Comparison of ENCODE assay signal across 9 mouse cellular contexts in the genomic region with DNA sequence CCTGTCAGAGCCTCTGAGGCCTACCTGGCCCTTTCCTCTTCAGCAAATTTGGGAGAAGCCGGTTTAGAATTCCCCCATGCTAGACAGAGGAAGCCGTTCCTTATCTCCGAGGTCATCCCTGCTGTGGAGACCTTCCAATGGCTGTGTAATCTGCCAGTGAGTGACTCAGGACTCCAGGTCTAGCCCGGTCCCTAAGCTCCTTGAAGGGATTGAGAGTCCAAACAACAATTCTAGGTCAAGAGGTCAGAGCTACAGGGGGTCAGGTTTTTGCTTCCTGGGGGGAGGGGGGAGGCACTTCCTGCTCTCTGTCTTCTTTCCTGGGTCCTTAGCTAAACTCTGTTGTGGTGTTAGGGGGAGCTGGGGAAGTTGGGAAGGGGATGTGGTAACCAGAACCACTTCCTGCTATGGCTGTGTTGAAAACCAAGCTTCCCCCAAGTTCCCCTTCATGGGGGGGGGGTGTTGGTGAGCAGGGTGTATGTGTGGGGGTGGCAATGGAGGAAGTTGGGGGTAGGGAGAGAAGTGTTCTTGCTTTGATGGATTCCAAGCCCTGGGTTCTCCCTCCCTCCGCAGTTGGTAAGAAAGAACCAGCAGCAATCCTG. TPM values are rescaled to one million over a fixed set of nuclear protein-coding genes. Genes with fewer than 3 reads are reported as not detected.
DNase-seq lines count a peak whose midpoint lies in the region; ATAC-seq and TF ChIP-seq lines count a peak whose summit lies in the region.
"Had no signal": no experiment of that assay in that cellular context is flagged by ENCODE, and none has a peak within 500 bp of the region (broad histone marks: within the 10 kb centered on the region; RNA-seq: fewer than 3 reads in every experiment).

No protein-coding gene starts in this region.

- TF ChIP-seq CTCF in G1E (IDR thresholded peaks at IDR 0.05; ENCODE audit: low read depth, low read length), result no peak
- TF ChIP-seq CTCF in cerebellum, adult 2 months (IDR thresholded peaks at IDR 0.05; ENCODE audit: borderline replicate concordance, insufficient read depth, low read depth, low read length), result no peak

- no peaks in the 10 kb centered on the region for H3K9me3 ChIP-seq in heart, embryonic 10.5 days
- no peaks in the 10 kb centered on the region for H3K9me3 ChIP-seq in heart, embryonic 11.5 days (replicated peaks; ENCODE audit: control insufficient read depth, low read length)
- H3K9me3 ChIP-seq in G1E (replicated peaks), result no peaks in the 10 kb centered on the region
- no peaks in the 10 kb centered on the region for H3K9me3 ChIP-seq in liver, embryonic 15.5 days (replicated peaks)
- no peaks in the 10 kb centered on the region for H3K9me3 ChIP-seq in hindbrain, embryonic 14.5 days (ENCODE audit: control insufficient read depth, low read length)
- H3K9me3 ChIP-seq in hindbrain, embryonic 13.5 days, result no peaks in the 10 kb centered on the region

- DNase-seq in heart, embryonic 10.5 days (ENCODE audit: low spot score), result no peak
- DNase-seq in G1E (ENCODE audit: low spot score), result peak; percentile 34
- DNase-seq in thymus, postnatal 0 days (ENCODE audit: low spot score), result peak; percentile 79
- DNase-seq in hindbrain, embryonic 14.5 days (ENCODE audit: low spot score), result no peak
- no peak for DNase-seq in cerebellum, adult 2 months
- DNase-seq: lung, embryonic 14.5 days had no signal

- H3K27me3 ChIP-seq in heart, embryonic 10.5 days (ENCODE audit: insufficient read depth, poor library complexity, severe bottlenecking), result peaks cover 62% of the 10 kb centered on the region
- H3K27me3 ChIP-seq in heart, embryonic 11.5 days (ENCODE audit: control insufficient read depth, insufficient read depth, low read length), result peaks cover 34% of the 10 kb centered on the region
- peaks cover 15% of the 10 kb centered on the region for H3K27me3 ChIP-seq in G1E (ENCODE audit: insufficient read depth, low read length)
- peaks cover 84% of the 10 kb centered on the region for H3K27me3 ChIP-seq in liver, embryonic 15.5 days
- peaks cover 6% of the 10 kb centered on the region for H3K27me3 ChIP-seq in hindbrain, embryonic 14.5 days (ENCODE audit: control insufficient read depth, insufficient read depth, low read length)
- H3K27me3 ChIP-seq in hindbrain, embryonic 13.5 days, result peaks cover 71% of the 10 kb centered on the region
- H3K27me3 ChIP-seq in cerebellum, adult 2 months (ENCODE audit: control insufficient read depth, insufficient read depth, low read length), result no peaks in the 10 kb centered on the region

- H3K4me3 ChIP-seq in heart, embryonic 10.5 days, result no peak overlapping the region
- no peak overlapping the region for H3K4me3 ChIP-seq in heart, embryonic 11.5 days (ENCODE audit: low read depth, low read length)
- H3K4me3 ChIP-seq in G1E (ENCODE audit: low read depth, low read length), result no peak overlapping the region
- no peak overlapping the region for H3K4me3 ChIP-seq in liver, embryonic 15.5 days (replicated peaks)
- H3K4me3 ChIP-seq in hindbrain, embryonic 14.5 days (replicated peaks; ENCODE audit: low read length), result no peak overlapping the region
- H3K4me3 ChIP-seq in hindbrain, embryonic 13.5 days, result no peak overlapping the region
- no peak overlapping the region for H3K4me3 ChIP-seq in cerebellum, adult 2 months (replicated peaks; ENCODE audit: insufficient read depth, low read depth, low read length)

- H3K4me2 ChIP-seq in heart, embryonic 11.5 days, result no peak overlapping the region
- 0 out of 2 replicates have a peak overlapping the region, but pooled peaks have one; percentile 1 for H3K4me2 ChIP-seq in liver, embryonic 15.5 days
- no peak overlapping the region for H3K4me2 ChIP-seq in hindbrain, embryonic 14.5 days (replicated peaks)
- H3K4me2 ChIP-seq in hindbrain, embryonic 13.5 days, result no peak overlapping the region
- H3K4me2 ChIP-seq: lung, embryonic 14.5 days had no signal

- no peak for TF ChIP-seq POLR2A in cerebellum, adult 2 months (IDR thresholded peaks at IDR 0.05; ENCODE audit: borderline replicate concordance, insufficient read depth, low read length)

- WGBS in heart, embryonic 10.5 days, result 12% methylated on average over 5 of the region's 5 CpGs
- whole genome bisulfite sequencing in heart, embryonic 11.5 days (ENCODE audit: insufficient replicate concordance), result 9% methylated on average over 5 of the region's 5 CpGs
- under 1% methylated on average over 5 of the region's 5 CpGs for WGBS in liver, embryonic 15.5 days (ENCODE audit: insufficient replicate concordance)
- 25% methylated on average over 5 of the region's 5 CpGs for WGBS in hindbrain, embryonic 14.5 days
- WGBS in hindbrain, embryonic 13.5 days, result 20% methylated on average over 5 of the region's 5 CpGs
- 48% methylated on average over 5 of the region's 5 CpGs for WGBS in cerebellum, adult 2 months

- H3K4me1 ChIP-seq in heart, embryonic 10.5 days, result peaks cover 37% of the 10 kb centered on the region
- peaks cover 9% of the 10 kb centered on the region; the same call in 1 of the 2 replicates for H3K4me1 ChIP-seq in heart, embryonic 11.5 days (ENCODE audit: control insufficient read depth, insufficient read depth, low read length)
- peaks cover 20% of the 10 kb centered on the region for H3K4me1 ChIP-seq in G1E (ENCODE audit: insufficient read depth, low read depth, low read length)
- peaks cover 16% of the 10 kb centered on the region for H3K4me1 ChIP-seq in liver, embryonic 15.5 days (replicated peaks)
- H3K4me1 ChIP-seq in hindbrain, embryonic 14.5 days (replicated peaks; ENCODE audit: control insufficient read depth, insufficient read depth, low read length), result peaks cover 21% of the 10 kb centered on the region; the same call in 1 of the 2 replicates
- peaks cover 28% of the 10 kb centered on the region for H3K4me1 ChIP-seq in hindbrain, embryonic 13.5 days (replicated peaks)
- H3K4me1 ChIP-seq in cerebellum, adult 2 months (ENCODE audit: control insufficient read depth, insufficient read depth, low read length), result peaks cover 11% of the 10 kb centered on the region; the same call in 1 of the 2 replicates

- no peak overlapping the region for H3K9ac ChIP-seq in heart, embryonic 11.5 days (ENCODE audit: low read depth, low read length)
- H3K9ac ChIP-seq in liver, embryonic 15.5 days, result no peak overlapping the region
- H3K9ac ChIP-seq in hindbrain, embryonic 14.5 days, result no peak overlapping the region
- H3K9ac ChIP-seq in hindbrain, embryonic 13.5 days, result no peak overlapping the region
- H3K9ac ChIP-seq: lung, embryonic 14.5 days had no signal

- no peaks in the 10 kb centered on the region for H3K36me3 ChIP-seq in heart, embryonic 10.5 days
- no peaks in the 10 kb centered on the region for H3K36me3 ChIP-seq in heart, embryonic 11.5 days (ENCODE audit: control insufficient read depth, insufficient read depth, low read length)
- no peaks in the 10 kb centered on the region for H3K36me3 ChIP-seq in G1E (replicated peaks)
- no peaks in the 10 kb centered on the region for H3K36me3 ChIP-seq in liver, embryonic 15.5 days (replicated peaks)
- no peaks in the 10 kb centered on the region for H3K36me3 ChIP-seq in hindbrain, embryonic 14.5 days (replicated peaks; ENCODE audit: control insufficient read depth, insufficient read depth)
- H3K36me3 ChIP-seq in hindbrain, embryonic 13.5 days, result no peaks in the 10 kb centered on the region

- ATAC-seq in heart, embryonic 11.5 days (replicated peaks; ENCODE audit: insufficient number of reproducible peaks, low FRiP score, low TSS enrichment), result no peak
- ATAC-seq in G1E (ENCODE audit: extremely low read depth, insufficient number of reproducible peaks, low FRiP score, poor library complexity, severe bottlenecking), result peak; percentile 40; the same call in 1 of the 2 replicates
- ATAC-seq in liver, embryonic 15.5 days (ENCODE audit: insufficient read depth), result peak; percentile 31
- no peak for ATAC-seq in hindbrain, embryonic 14.5 days (ENCODE audit: low FRiP score)
- no peak for ATAC-seq in hindbrain, embryonic 13.5 days (ENCODE audit: low FRiP score)

- peak overlapping the region; percentile 43; the same call in 1 of the 2 replicates for H3K27ac ChIP-seq in heart, embryonic 10.5 days
- H3K27ac ChIP-seq in heart, embryonic 11.5 days (ENCODE audit: low read depth, low read length), result no peak overlapping the region
- no peak overlapping the region for H3K27ac ChIP-seq in liver, embryonic 15.5 days (replicated peaks)
- H3K27ac ChIP-seq in hindbrain, embryonic 14.5 days, result no peak overlapping the region
- no peak overlapping the region for H3K27ac ChIP-seq in hindbrain, embryonic 13.5 days
- no peak overlapping the region for H3K27ac ChIP-seq in cerebellum, adult 2 months (ENCODE audit: insufficient read depth, low read length)

RNA-seq across cellular contexts. Expression of gene Mmp9, which starts 2.2 kb away (rescaled TPM):
- 0.53 and 1.1 TPM in 2 replicates for polyA plus RNA-seq in heart, embryonic 10.5 days (2016; fragmentation: Nextera tagmentation; extraction: Ambion mirVana)
- 0.16 and 0.46 TPM in 2 replicates for polyA plus RNA-seq in heart, embryonic 11.5 days (2014; fragmentation: Nextera tagmentation; extraction: Ambion mirVana)
- not detected in 2 replicates for total RNA-seq in G1E (2014; fragmentation: Nextera tagmentation)
- total RNA-seq in G1E (2017), result 0.76 and 0.82 TPM in 2 replicates
- 0.63 and 0.76 TPM in 2 replicates for polyA plus RNA-seq in G1E (2012)
- 5.9 and 10.2 TPM in 2 replicates for polyA plus RNA-seq in liver, embryonic 15.5 days (2015; fragmentation: Nextera tagmentation; extraction: Ambion mirVana)
- polyA plus RNA-seq in thymus, postnatal 0 days (2015; fragmentation: Nextera tagmentation; extraction: Ambion mirVana), result 47.8 and 53.2 TPM in 2 replicates
- polyA plus RNA-seq in hindbrain, embryonic 14.5 days (2014; fragmentation: Nextera tagmentation; extraction: Ambion mirVana), result 28.8 and 33.2 TPM in 2 replicates
- 23.8 and 25.2 TPM in 2 replicates for polyA plus RNA-seq in hindbrain, embryonic 13.5 days (2015; fragmentation: Nextera tagmentation; extraction: Ambion mirVana)
- polyA plus RNA-seq in cerebellum, adult 2 months (2012; rRNA removed), result 3.3 and 3.7 TPM in 2 replicates

RNA-seq across cellular contexts. Expression of gene Slc12a5, which starts 17.8 kb away (rescaled TPM):
- polyA plus RNA-seq in heart, embryonic 10.5 days (2016; fragmentation: Nextera tagmentation; extraction: Ambion mirVana), result 0.74 and 0.92 TPM in 2 replicates
- 1.0 and 1.6 TPM in 2 replicates for polyA plus RNA-seq in heart, embryonic 11.5 days (2014; fragmentation: Nextera tagmentation; extraction: Ambion mirVana)
- total RNA-seq in G1E (2014; fragmentation: Nextera tagmentation) (0.63 and 1.4 TPM in 2 replicates), G1E (2017) (0.46 and 0.82 TPM in 2 replicates)
- polyA plus RNA-seq in G1E (2012), result 0.39 and 0.72 TPM in 2 replicates
- 0.26 and 0.37 TPM in 2 replicates for polyA plus RNA-seq in liver, embryonic 15.5 days (2015; fragmentation: Nextera tagmentation; extraction: Ambion mirVana)
- 0.26 and 0.30 TPM in 2 replicates for polyA plus RNA-seq in thymus, postnatal 0 days (2015; fragmentation: Nextera tagmentation; extraction: Ambion mirVana)
- polyA plus RNA-seq in hindbrain, embryonic 14.5 days (2014; fragmentation: Nextera tagmentation; extraction: Ambion mirVana), result 62.1 and 73.6 TPM in 2 replicates
- polyA plus RNA-seq in hindbrain, embryonic 13.5 days (2015; fragmentation: Nextera tagmentation; extraction: Ambion mirVana), result 21.4 and 22.1 TPM in 2 replicates
- polyA plus RNA-seq in cerebellum, adult 2 months (2012; rRNA removed), result 386 and 396 TPM in 2 replicates

RNA-seq across cellular contexts. Expression of gene Zfp335, which starts 31.2 kb away (rescaled TPM):
- 12.6 and 13.5 TPM in 2 replicates for polyA plus RNA-seq in heart, embryonic 10.5 days (2016; fragmentation: Nextera tagmentation; extraction: Ambion mirVana)
- 8.8 and 8.9 TPM in 2 replicates for polyA plus RNA-seq in heart, embryonic 11.5 days (2014; fragmentation: Nextera tagmentation; extraction: Ambion mirVana)
- total RNA-seq in G1E (2014; fragmentation: Nextera tagmentation), result 30.6 and 31.4 TPM in 2 replicates
- total RNA-seq in G1E (2017), result 8.7 and 9.8 TPM in 2 replicates
- polyA plus RNA-seq in G1E (2012), result 48.3 and 49.6 TPM in 2 replicates
- polyA plus RNA-seq in liver, embryonic 15.5 days (2015; fragmentation: Nextera tagmentation; extraction: Ambion mirVana), result 5.9 and 6.9 TPM in 2 replicates
- polyA plus RNA-seq in thymus, postnatal 0 days (2015; fragmentation: Nextera tagmentation; extraction: Ambion mirVana), result 8.6 and 9.5 TPM in 2 replicates
- 14.6 and 15.4 TPM in 2 replicates for polyA plus RNA-seq in hindbrain, embryonic 14.5 days (2014; fragmentation: Nextera tagmentation; extraction: Ambion mirVana)
- 13.1 and 13.9 TPM in 2 replicates for polyA plus RNA-seq in hindbrain, embryonic 13.5 days (2015; fragmentation: Nextera tagmentation; extraction: Ambion mirVana)
- 32.0 and 34.7 TPM in 2 replicates for polyA plus RNA-seq in cerebellum, adult 2 months (2012; rRNA removed)

Comparison
In these comparisons a context has a peak if more than half of its experiments do, and no peak if none do; other contexts are left out.
1. DNase-seq: peak in G1E (single experiment) and thymus, postnatal 0 days (single experiment); none in heart, embryonic 10.5 days (single experiment), hindbrain, embryonic 14.5 days (single experiment) and cerebellum, adult 2 months (0 of 2).
2. ATAC-seq: peak in G1E (single experiment) and liver, embryonic 15.5 days (single experiment); none in heart, embryonic 11.5 days (single experiment), hindbrain, embryonic 14.5 days (single experiment) and hindbrain, embryonic 13.5 days (single experiment).